Mouse (Mus musculus): ENCODE measurements around the gene 1700017B05Rik. TPM values are rescaled to one million over a fixed set of nuclear protein-coding genes. Genes with fewer than 3 reads are reported as not detected.

Gene 1700017B05Rik
- polyA plus RNA-seq, 1 experiment from 2014 or later, result 4.1 TPM

- Histone ChIP-seq H3K36me3 (no peaks in the 10 kb centered on the region), H3K27ac (replicated peaks) (no peak overlapping the region), H3K9ac (replicated peaks) (no peak overlapping the region), H3K4me2 (no peak overlapping the region), H3K9me3 (replicated peaks) (no peaks in the 10 kb centered on the region), H3K4me3 (replicated peaks) (no peak overlapping the region), H3K27me3 (replicated peaks) (0 out of 2 replicates have a peak, but pooled peaks cover 2% of the 10 kb centered on the region), H3K4me1 (peaks cover 8% of the 10 kb centered on the region; the same call in 1 of the 2 replicates)
- 28% methylated on average over 1 of the region's 1 CpGs for WGBS
- no peak for ATAC-seq (ENCODE audit: low FRiP score)
These were observed 8.7 kb upstream of the 1700017B05Rik start for GRCm38 (mm10) chr9:57271081-57271480.

GRCm38 (mm10) chr9:57270399-57270798 is 8.0 kb upstream of the 1700017B05Rik start:
- no peaks in the 10 kb centered on the region for H3K36me3 ChIP-seq
- H3K9me3 ChIP-seq (replicated peaks), result no peaks in the 10 kb centered on the region
- H3K27me3 ChIP-seq (replicated peaks), result 0 out of 2 replicates have a peak, but pooled peaks cover 2% of the 10 kb centered on the region
- WGBS, result 19% methylated on average over 8 of the region's 8 CpGs
- H3K27ac ChIP-seq (replicated peaks), result no peak overlapping the region
- ATAC-seq (ENCODE audit: low FRiP score), result no peak
- no peak overlapping the region for H3K9ac ChIP-seq (replicated peaks)
- H3K4me2 ChIP-seq, result no peak overlapping the region
- H3K4me3 ChIP-seq (replicated peaks), result no peak overlapping the region
- peaks cover 8% of the 10 kb centered on the region; the same call in 1 of the 2 replicates for H3K4me1 ChIP-seq

- ATAC-seq (ENCODE audit: low FRiP score), result no peak
- H3K9ac ChIP-seq (replicated peaks), result no peak overlapping the region
- no peak overlapping the region for H3K27ac ChIP-seq (replicated peaks)
- peaks cover 4% of the 10 kb centered on the region for H3K27me3 ChIP-seq (replicated peaks)
- no peak overlapping the region for H3K4me2 ChIP-seq
- H3K36me3 ChIP-seq, result no peaks in the 10 kb centered on the region
- no peak overlapping the region for H3K4me3 ChIP-seq (replicated peaks)
- H3K4me1 ChIP-seq, result peaks cover 8% of the 10 kb centered on the region; the same call in 1 of the 2 replicates
- H3K9me3 ChIP-seq (replicated peaks), result no peaks in the 10 kb centered on the region
- 54% methylated on average over 1 of the region's 1 CpGs for WGBS
These were observed 7.0 kb upstream of the 1700017B05Rik start for GRCm38 (mm10) chr9:57269384-57269783.

GRCm38 (mm10) chr9:57268575-57268974 is 6.2 kb upstream of the 1700017B05Rik start:
- Histone ChIP-seq H3K27ac (replicated peaks) (no peak overlapping the region), H3K4me3 (replicated peaks) (no peak overlapping the region), H3K27me3 (replicated peaks) (peaks cover 12% of the 10 kb centered on the region), H3K9me3 (replicated peaks) (no peaks in the 10 kb centered on the region), H3K9ac (replicated peaks) (no peak overlapping the region), H3K4me1 (peaks cover 8% of the 10 kb centered on the region; the same call in 1 of the 2 replicates), H3K36me3 (no peaks in the 10 kb centered on the region), H3K4me2 (no peak overlapping the region)
- no peak for ATAC-seq (ENCODE audit: low FRiP score)
- 8% methylated on average over 3 of the region's 3 CpGs for WGBS

GRCm38 (mm10) chr9:57268078-57268477 is 5.7 kb upstream of the 1700017B05Rik start:
- peaks cover 17% of the 10 kb centered on the region for H3K27me3 ChIP-seq (replicated peaks)
- no peak overlapping the region for H3K27ac ChIP-seq (replicated peaks)
- no peaks in the 10 kb centered on the region for H3K36me3 ChIP-seq
- no peak overlapping the region for H3K4me3 ChIP-seq (replicated peaks)
- 23% methylated on average over 10 of the region's 10 CpGs for WGBS
- H3K4me2 ChIP-seq, result no peak overlapping the region
- no peak for ATAC-seq (ENCODE audit: low FRiP score)
- no peaks in the 10 kb centered on the region for H3K9me3 ChIP-seq (replicated peaks)
- H3K9ac ChIP-seq (replicated peaks), result no peak overlapping the region
- peaks cover 8% of the 10 kb centered on the region; the same call in 1 of the 2 replicates for H3K4me1 ChIP-seq

GRCm38 (mm10) chr9:57267421-57267820 is 5.0 kb upstream of the 1700017B05Rik start:
- Histone ChIP-seq H3K4me1 (peaks cover 12% of the 10 kb centered on the region), H3K27ac (replicated peaks) (no peak overlapping the region), H3K36me3 (no peaks in the 10 kb centered on the region), H3K9ac (replicated peaks) (no peak overlapping the region), H3K4me2 (no peak overlapping the region), H3K4me3 (replicated peaks) (no peak overlapping the region), H3K9me3 (replicated peaks) (no peaks in the 10 kb centered on the region), H3K27me3 (replicated peaks) (peaks cover 21% of the 10 kb centered on the region)
- 23% methylated on average over 5 of the region's 5 CpGs for WGBS
- no peak for ATAC-seq (ENCODE audit: low FRiP score)

- H3K4me3 ChIP-seq (replicated peaks), result no peak overlapping the region
- H3K4me2 ChIP-seq, result no peak overlapping the region
- H3K27ac ChIP-seq (replicated peaks), result no peak overlapping the region
- H3K9ac ChIP-seq (replicated peaks), result no peak overlapping the region
- no peaks in the 10 kb centered on the region for H3K9me3 ChIP-seq (replicated peaks)
- H3K36me3 ChIP-seq, result no peaks in the 10 kb centered on the region
- no peak for ATAC-seq (ENCODE audit: low FRiP score)
- peaks cover 27% of the 10 kb centered on the region for H3K27me3 ChIP-seq (replicated peaks)
- 40% methylated on average over 5 of the region's 5 CpGs for WGBS
- H3K4me1 ChIP-seq, result peaks cover 23% of the 10 kb centered on the region
These were observed 2.7 kb upstream of the 1700017B05Rik start for GRCm38 (mm10) chr9:57265125-57265524.

- Histone ChIP-seq H3K27me3 (replicated peaks) (peaks cover 27% of the 10 kb centered on the region), H3K4me1 (peaks cover 26% of the 10 kb centered on the region), H3K9me3 (replicated peaks) (no peaks in the 10 kb centered on the region), H3K4me2 (peak overlapping the region; percentile 87), H3K27ac (replicated peaks) (no peak overlapping the region), H3K4me3 (replicated peaks) (peak overlapping the region; percentile 55), H3K9ac (replicated peaks) (peak overlapping the region; percentile 70), H3K36me3 (no peaks in the 10 kb centered on the region)
- no peak for ATAC-seq (ENCODE audit: low FRiP score)
- 52% methylated on average over 13 of the region's 13 CpGs for WGBS
These were observed 628 bp upstream of the 1700017B05Rik start for GRCm38 (mm10) chr9:57262795-57263684.

- H3K4me2 ChIP-seq, result peak overlapping the region; percentile 87
- WGBS, result under 1% methylated on average over 26 of the region's 26 CpGs
- H3K27me3 ChIP-seq (replicated peaks), result peaks cover 27% of the 10 kb centered on the region
- H3K9me3 ChIP-seq (replicated peaks), result no peaks in the 10 kb centered on the region
- H3K27ac ChIP-seq (replicated peaks), result peak overlapping the region; percentile 73; the same call in 1 of the 2 replicates
- peak; percentile 46; the same call in 1 of the 2 replicates for ATAC-seq (ENCODE audit: low FRiP score)
- 0 out of 2 replicates have a peak, but pooled peaks cover 2% of the 10 kb centered on the region for H3K36me3 ChIP-seq
- H3K9ac ChIP-seq (replicated peaks), result peak overlapping the region; percentile 70
- H3K4me1 ChIP-seq, result peaks cover 26% of the 10 kb centered on the region
- peak overlapping the region; percentile 55 for H3K4me3 ChIP-seq (replicated peaks)
These were observed 898 bp downstream of the 1700017B05Rik start for GRCm38 (mm10) chr9:57261516-57261912.

GRCm38 (mm10) chr9:57260940-57261339 is 1.5 kb downstream of the 1700017B05Rik start:
- H3K9ac ChIP-seq (replicated peaks), result peak overlapping the region; percentile 70; the same call in 1 of the 2 replicates
- peak overlapping the region; percentile 87 for H3K4me2 ChIP-seq

GRCm38 (mm10) chr9:57259736-57260135 is 2.7 kb downstream of the 1700017B05Rik start:
- no peak for ATAC-seq (ENCODE audit: low FRiP score)
- no peak overlapping the region for H3K27ac ChIP-seq (replicated peaks)
- 0 out of 2 replicates have a peak, but pooled peaks cover 3% of the 10 kb centered on the region for H3K36me3 ChIP-seq
- H3K9me3 ChIP-seq (replicated peaks), result no peaks in the 10 kb centered on the region
- H3K4me2 ChIP-seq, result 0 out of 2 replicates have a peak overlapping the region, but pooled peaks have one; percentile 87
- 6% methylated on average over 3 of the region's 3 CpGs for WGBS
- H3K4me1 ChIP-seq, result peaks cover 26% of the 10 kb centered on the region
- H3K9ac ChIP-seq (replicated peaks), result no peak overlapping the region
- peaks cover 27% of the 10 kb centered on the region for H3K27me3 ChIP-seq (replicated peaks)
- H3K4me3 ChIP-seq (replicated peaks), result no peak overlapping the region

More at GRCm38 (mm10) chr9:57260940-57261339, 1.5 kb downstream of the 1700017B05Rik start:
- Histone ChIP-seq H3K36me3 (0 out of 2 replicates have a peak, but pooled peaks cover 3% of the 10 kb centered on the region), H3K4me3 (replicated peaks) (peak overlapping the region; percentile 55), H3K27me3 (replicated peaks) (peaks cover 27% of the 10 kb centered on the region), H3K4me1 (peaks cover 26% of the 10 kb centered on the region), H3K27ac (replicated peaks) (no peak overlapping the region), H3K9me3 (replicated peaks) (no peaks in the 10 kb centered on the region)
- 29% methylated on average over 12 of the region's 12 CpGs for WGBS
- ATAC-seq (ENCODE audit: low FRiP score), result no peak

Measured in neural tube, embryonic 15.5 days (tissue).